Mouse (Mus musculus): ENCODE results near the gene Bbs9.

DNA sequence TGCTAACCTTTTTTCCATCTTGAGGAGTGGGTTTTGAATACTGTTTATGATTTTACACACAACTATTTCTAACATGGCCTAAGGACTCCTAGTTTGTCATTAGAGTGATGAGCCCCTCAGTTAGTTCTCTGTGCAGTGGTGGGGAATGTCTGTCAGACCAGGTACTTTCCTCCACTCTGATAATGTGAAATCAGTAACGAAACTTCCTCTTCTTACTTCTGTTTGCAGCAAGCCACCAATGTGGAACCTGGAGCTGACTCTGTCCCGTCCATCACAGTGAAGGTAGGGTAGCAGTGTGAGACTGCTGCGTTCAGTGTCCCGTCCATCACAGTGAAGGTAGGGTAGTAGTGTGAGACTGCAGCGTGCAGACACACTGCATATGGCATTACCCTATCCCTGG, 163.0 kb downstream of the Bbs9 start:
- TF ChIP-seq GATA1 (IDR thresholded peaks at IDR 0.05; ENCODE audit: borderline replicate concordance, low read length) = no peak
- TF ChIP-seq FLI1 (IDR thresholded peaks at IDR 0.05; ENCODE audit: low read length) = no peak
